Mouse (Mus musculus) kidney, adult 9 months (tissue): ENCODE data around the gene Camk2n1.
"Not testable (repeated sequence)": the region's sequence is repeated elsewhere in the genome, so short reads cannot be mapped to it uniquely, and the experiment has no call there.

Experiments
- DNase-seq: peaks from one replicate; pipeline ENCODE4 v3.0.0; 2022

The Camk2n1 gene

DNA sequence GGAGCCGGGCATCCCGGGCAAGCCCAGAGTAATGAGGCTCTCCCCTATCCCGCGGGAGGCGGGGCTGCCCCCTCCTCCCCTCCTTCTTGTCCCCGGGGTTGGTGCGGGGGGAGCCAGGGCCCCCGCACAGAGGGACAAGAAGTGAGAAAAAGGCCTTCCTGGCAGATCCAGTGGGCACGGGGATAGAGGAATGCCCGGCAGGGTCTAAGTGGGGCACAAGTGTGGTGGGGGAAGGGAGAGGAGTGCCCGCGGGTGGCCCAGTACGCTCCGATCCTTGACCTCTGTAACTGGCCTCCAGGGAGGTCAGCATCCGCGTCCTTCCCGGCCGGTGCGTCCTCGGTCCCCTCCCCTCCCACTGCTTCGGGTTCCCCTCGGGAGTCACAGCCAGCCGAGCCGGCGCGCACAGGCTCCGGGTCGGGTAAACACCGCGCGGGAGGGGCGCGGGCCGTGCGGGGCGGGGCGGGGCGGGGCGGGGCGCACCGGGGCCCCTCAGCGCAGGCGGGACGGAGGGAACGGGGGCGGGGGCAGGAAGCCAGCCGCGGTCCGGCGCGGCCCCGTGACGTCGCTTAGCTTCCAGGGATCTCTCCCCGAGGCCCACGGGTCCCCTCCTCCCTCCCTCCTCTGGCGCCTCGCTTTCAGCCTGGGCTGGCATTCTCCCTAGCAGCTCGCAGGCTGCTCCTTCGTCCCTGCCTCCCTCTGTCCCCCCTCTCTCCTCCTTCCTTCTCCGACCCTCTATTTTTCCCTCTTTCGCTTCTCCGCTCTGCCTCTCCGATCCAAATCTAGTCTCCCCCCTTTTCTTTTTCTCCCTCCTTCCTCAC lies at the start of gene Camk2n1:
TSS of gene Camk2n1 (plus strand) at position 562 of the 818 bp plus-strand sequence.
- DNase-seq, result peak; percentile 94

DNA sequence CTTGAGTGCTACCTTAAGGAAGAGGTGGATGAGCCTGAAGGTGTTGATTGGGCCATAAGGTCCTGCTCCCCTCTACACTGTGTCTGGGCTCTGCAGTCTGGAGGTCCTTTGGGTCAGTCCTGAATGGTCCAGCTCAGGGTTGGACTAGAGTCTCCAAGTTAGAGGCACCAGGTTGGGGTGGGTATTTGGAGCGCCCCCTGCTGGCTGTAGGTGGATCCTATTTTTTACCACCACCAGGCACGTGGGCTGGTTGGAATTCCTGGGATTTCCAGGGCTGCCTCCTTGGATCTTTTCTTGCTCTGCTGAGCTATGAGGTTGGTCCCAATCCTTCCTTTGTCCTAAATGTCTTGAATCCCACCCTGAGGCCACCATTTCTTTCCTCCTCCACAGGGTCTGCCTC lies 49.3 kb upstream of the Camk2n1 start:
- peak; percentile 65 for DNase-seq

DNA sequence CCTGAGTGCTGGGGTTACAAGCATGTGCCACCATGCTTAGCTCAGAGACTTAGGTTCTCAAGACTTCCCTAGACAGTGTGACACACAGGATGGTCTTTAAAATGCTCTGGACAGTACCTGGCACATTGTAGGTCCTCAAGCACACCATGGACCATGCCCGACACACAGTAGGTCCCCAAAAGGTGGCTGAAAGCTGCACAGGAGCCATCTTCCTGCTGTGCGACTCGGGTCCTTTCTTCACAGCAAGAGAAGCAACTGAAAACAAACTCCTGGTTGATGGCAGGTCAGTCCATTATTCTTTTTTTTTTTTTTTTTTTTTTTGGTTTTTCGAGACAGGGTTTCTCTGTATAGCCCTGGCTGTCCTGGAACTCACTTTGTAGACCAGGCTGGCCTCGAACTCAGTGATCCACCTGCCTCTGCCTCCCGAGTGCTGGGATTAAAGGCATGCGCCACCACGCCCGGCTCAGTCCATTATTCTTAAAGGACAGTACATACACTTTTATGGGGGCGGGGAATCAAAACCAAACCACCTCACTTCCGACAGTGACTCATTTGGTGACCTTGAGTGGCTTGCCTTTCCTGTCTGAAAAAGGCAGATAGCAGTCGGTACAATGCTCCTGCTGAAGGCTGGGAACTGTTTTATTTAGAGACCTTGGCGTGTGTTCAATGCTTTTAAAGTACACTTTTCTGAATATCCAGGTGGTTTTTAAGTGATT lies 46.5 kb upstream of the Camk2n1 start:
- peak; percentile 42 for DNase-seq

DNA sequence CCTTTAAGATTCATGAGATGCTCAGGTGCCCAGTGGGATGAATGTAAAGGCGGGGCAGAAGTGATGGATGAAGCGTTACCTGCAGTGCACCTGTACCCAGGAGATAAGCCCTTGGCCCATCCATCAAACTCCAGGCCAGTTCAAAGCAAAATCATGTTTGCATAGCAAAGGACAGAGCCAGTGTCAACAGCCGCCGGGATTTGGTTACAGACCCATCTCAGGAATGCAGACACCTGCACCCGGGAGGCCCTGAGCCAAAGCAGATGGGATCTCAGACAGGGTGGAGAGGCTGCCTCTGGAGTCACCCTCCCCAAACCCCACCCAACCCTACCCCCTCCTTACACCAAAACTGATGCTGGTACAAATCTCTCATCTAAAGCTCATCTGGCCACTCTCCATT lies 43.1 kb upstream of the Camk2n1 start:
- no peak for DNase-seq

DNA sequence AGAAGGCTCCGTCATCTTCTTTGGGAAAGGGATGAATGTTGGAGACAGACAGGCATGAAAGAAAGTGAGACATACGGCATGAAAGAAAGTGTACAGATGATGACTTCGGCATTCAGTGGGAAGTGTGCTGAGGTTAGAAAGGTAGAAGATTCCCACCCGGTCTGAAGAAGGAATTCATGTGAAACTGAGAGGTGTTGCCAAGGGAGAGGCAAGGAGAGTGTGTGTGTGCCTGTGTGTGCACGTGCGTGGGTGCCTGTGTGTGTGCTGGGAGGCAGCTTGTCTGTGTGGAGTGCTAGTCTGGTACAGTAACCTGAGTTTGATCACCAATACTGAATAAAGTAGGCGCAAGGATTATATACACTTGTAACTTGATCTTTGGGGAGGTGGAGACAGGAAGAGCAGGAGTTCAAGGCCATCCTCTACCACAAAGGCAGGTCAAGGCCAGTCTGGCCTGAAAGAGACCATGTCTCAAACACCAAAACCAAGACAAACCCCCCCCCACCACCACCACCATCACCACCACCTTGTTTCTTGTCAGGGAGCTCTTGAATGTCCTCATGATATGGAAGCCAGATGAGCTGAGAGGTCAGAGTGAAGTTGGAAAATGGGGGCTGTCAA lies 42.5 kb upstream of the Camk2n1 start:
- DNase-seq, result no peak

DNA sequence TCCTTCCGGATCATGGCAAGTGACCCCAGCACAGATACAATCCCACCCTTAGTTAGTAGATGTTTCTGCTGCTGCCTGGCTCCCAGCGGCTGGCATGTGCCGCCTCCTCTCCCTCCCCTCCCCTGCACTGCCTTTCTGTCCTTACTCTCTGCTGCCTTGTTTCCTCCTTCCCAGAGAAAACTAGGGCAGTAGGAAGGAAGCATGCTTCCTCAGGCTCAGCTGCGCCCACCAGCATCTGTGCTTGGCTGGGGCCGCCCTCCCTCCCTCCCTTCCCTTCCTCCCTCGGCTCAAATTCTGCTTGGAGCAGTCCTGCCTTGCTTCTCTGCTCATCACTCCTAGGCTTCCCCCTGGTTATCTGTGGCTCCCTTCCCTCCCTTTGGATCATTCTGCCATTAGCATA lies 39.4 kb upstream of the Camk2n1 start:
- no peak for DNase-seq

DNA sequence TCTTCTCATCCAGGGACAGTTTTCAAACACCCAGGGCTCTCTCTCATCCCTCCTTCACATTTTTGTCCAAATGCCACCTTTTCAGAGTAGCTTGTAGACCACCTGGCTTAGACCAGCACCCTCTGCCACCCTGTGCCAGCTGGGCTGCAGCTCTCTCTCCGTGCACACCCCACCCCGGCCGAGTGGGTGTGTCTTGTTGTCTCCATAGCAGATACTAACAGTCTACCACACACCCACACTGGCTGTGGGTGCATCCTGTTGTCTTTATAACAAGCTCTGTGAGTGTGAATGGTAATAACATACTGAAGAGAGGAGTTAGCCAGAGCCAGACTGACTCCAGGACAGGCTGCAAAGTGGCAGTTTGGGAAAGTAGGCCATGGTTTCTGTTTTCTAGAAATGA lies 38.1 kb upstream of the Camk2n1 start:
- no peak for DNase-seq

DNA sequence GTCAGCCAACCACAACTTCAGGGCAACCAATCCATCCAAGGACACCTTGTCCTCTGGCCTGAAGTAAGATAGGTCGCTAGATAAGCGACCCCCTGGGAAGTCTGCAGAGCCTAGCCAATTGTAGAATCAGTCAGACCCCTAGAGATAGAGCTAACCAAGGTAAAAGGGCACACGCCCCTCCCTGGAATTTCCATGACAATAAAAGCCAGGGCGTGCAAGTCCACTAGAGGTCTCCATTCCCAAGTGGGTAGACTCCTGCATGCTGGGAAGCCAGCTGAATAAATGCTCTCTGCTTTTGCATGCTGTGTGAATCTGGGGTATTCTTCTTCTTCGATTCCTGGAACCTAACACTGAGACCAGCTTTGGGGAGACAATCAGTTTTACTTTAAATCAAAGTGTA lies 37.7 kb upstream of the Camk2n1 start:
- no peak for DNase-seq

DNA sequence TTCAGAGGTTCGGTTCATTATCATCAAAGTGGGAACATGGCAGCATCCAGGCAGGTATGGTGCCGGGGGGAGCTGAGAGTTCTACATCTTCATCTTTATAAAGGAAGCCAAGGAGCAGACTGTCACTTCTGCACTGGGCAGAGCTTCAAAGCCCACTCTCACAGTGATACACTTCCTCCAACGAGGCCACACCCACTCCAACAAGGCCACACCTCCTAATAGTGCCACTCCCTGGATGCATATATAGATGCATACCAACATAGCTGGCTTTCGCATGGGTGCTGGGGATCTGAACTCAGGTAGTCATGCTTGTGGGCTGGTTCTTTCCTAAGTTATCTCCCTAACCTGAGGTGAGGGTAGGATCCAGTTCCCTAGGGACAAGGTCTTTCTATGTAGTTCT lies 36.2 kb upstream of the Camk2n1 start:
- no peak for DNase-seq

DNA sequence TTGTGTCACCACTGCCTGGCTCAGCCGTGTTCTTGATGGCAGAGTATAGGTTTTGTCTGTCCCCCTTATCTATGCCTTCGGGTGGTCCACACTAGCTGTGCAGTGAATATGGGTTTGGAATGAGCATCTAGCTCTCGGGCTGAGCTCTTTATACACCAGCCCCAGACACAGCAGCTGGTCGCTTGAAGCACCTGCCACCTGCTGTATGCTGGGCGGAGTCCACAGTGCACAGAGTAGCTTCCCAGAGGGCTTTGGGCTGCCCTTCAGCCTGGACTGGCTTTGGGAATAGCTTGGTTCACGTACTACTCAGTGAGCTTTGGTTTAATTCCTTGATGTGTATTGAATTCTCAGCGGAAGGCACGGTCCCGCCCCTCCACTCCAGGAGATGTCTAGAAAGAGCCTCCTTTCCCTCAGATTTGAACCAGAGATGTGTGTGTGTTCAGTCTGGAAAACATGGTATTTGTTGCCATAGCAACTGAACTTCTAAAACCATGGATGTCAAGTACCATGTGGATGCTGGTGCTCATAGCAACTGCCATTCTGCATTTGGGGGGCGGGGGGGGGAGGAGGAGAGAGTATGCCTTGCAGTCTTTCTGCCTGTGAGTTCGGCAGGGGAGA lies 35.7 kb upstream of the Camk2n1 start:
- no peak for DNase-seq

DNA sequence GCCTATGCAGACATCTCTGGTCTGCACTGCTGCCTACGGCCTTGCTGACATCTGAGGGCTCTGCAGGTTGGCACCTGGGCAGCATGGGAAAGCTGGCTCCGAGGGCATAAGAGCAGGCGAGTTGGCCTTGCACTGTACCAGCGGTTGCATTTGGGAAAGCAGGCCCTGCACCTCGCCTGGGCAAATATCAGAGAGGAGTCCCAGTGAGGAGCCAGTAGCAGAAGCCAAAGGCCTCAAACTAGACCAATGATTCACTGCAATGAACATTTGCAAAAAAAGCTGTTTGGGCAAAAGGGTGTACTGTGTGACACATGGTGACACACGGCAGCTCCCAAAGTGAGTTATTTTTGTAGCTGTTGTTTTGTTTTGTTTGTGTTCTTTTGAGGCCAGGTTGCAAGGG lies 29.1 kb upstream of the Camk2n1 start:
- DNase-seq, result no peak

DNA sequence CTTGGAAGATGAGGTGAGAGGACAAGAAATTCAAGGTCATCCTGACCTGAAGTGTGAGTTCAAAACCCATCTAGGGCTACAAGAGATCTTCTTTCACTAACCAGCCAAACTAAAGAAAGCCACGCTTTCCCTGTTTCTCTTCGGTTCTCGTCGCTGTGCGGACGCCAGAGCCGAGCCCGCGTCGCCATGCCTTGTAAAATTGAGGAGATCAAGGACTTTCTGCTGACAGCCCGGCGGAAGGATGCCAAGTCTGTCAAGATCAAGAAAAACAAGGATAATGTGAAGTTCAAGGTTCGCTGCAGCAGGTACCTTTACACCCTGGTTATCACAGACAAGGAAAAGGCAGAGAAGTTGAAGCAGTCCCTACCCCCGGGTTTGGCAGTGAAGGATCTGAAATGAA lies 28.5 kb upstream of the Camk2n1 start:
- DNase-seq, result not testable (repeated sequence)

DNA sequence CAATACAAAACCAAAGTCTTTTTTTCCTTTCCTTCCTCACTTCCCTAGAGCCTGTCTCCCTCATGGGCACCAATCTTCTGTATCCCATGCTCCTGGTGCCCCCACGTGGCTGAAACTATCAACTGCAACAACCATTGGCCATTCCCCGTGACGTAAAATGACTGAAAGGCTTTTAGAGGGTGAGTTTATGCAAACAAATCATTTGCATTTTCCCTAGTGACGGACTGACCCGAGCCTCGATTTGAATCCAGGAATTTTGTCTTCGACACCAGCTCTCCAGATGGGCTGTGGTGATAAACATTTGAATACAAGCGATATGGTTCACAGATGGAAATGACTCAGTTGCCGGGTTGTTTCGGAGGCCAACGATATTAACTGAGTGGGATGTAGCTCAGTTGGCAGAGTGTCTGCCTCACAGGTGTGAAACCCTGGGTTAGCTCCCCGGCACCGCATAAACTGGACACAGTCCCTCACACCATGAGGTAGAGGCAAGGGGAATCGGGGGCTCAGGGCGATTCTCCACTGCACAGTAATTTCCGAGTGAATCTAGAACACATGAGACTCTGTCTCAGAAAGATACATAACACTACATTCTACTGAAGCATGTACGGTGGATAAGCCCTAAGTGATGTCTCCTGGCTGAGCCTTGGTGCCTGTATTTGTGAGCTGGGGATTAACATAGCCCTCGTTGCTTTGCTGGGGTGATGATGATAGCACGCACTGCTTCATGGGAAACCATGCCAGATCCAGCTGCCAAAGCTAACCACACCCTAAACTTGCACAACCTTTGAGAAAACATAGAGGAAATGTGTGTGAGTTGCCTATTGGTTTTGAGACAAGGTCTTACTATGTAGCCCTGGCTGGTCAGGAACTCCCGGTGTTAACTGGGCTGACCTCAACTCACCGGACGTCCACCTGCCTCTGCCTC lies 27.1 kb upstream of the Camk2n1 start:
- peak; percentile 90 for DNase-seq

DNA sequence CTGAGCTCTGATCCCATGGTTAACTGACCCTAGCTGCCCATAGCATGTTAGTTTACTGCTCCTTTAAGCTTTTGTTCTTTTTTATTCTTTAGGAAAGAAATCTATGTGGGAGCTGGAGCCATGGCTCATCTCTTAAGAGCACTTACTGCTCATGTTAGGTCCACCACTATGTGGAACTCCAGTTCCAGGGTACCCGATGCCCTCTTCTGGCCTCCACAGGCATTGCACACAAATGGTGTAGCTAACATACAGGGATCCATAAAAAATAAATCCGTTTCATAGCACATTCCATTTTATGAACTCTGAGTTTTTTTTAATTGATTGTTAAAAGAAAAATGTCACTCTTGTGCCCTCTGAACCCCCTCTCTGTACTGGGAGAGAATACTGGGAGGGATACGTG lies 24.3 kb upstream of the Camk2n1 start:
- DNase-seq, result peak; percentile 56

DNA sequence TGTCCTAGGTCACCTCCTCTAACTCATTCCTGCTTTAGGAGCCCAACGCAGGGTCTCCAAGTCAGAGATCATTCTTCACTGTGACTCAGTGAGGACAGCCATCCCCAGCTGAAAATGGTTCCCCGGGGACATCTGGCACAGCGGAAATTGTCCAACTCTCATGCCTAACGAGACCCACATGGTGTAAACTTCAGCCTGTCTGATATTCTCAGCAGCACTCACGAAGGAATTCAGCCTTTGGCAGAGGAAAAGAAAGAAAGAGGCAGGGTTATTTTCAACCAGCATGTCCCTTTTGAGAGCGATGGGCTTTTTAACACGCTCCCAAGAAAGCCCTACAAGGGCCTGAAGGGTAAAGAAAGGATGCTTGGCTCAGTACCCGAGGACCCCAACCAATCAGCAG lies 22.8 kb upstream of the Camk2n1 start:
- DNase-seq, result no peak

DNA sequence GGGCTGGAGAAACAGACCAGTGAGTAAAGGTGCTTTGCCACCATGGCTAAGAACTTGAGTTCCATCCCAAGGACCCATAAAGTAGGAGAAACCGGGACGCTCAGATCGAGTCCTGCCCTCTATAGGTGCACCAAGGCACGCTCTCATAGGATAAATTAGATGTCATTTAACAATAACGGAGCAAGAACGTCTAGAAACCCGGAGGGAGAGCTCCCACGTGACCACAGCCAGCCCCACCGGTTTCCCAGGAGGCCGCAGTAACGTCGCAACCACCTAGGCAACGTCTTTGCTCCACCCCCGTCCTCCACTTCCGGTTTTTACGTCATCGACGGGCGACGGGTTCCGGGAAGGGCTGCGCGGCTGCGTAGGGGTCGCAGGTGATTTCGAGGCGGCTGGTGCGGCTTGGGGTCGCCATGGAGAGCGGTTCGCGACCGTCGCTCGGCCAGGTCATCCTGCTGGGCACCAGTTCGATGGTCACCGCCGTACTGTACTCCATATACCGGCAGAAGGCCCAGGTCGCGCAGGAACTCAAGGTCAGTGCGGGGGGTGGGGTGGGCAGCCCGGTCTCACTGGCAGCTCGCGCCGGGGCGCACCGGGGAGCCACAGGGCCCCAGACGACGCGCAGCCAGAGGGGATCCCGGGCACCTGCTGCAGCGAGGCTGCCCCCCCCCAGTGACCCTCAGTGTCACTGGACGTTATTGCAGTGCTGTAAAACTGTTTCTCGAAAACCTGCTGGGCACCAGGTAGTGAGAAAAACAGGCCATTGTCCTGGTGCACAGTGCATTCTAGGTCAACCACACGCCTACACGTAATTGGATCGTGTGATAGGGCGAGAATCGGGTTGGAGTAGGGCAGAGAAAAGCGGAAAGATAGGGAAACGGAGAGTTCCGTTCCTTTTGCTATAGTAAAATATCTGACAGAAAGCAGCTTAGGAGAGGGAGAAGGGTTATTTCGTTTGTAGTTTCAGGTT lies 19.5 kb upstream of the Camk2n1 start, which contains the start of gene Mul1:
TSS of gene Mul1 (plus strand) at position 325 of the 970 bp plus-strand sequence.
- DNase-seq, result peak; percentile 96

DNA sequence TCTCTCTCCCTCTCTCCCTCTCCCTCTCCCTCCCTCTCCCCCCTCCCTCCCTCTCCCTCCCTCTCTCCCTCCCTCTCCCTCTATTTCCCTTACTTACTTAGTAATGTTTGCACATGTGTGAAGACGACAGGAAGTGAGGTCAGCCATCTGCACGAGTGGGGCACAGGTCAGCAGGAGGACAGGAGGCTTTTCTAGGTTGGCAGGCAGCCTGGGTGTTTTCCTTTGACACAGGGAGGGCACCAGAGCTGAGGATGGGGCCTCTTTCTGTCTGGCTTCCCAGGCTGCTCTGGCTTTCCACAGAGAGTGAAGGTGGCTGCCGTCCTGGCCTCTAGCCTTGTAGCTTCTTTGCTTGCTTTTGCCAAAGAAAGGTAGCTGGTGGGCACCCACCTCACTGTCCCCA lies 14.1 kb upstream of the Camk2n1 start:
- peak; percentile 8 for DNase-seq

DNA sequence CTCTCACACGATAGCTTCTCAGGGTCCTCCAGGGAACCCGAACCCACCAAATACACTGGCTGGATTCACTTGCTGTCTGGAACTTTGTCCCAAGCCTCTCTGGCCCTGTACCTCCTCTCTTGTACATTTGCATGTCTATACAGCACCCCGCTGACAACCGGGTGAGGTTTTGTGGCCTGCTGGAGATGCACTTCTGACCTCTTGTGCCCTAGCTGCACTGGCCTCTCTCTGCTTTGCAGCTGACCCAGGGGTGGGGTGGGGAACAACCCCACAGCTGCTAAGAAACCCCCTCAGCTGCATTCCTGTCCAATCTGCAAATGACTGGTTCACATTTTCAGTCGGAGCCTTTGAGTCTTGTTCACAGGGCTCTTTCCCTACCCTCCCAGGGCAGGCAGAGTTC lies 9.2 kb upstream of the Camk2n1 start:
- DNase-seq, result no peak

DNA sequence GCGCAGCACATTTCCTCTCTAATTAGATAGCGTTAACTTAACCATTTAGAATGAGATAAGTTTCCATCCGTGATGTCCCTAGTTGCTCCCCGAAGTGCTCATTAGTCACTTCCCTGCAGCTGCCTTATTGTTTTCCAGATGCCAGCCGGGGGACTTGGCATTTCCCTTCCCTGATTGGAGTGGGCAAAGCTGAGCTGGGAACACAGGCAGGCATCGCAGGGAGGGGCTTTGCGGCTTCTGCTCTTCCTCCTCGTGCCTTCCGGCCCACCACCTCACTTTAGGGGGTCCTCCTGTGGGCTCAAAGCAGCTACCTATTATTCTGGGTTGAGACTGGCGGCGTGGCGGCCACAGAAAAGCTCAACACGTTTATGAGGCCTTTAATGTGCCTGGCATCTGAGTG lies 7.1 kb upstream of the Camk2n1 start:
- DNase-seq, result no peak

DNA sequence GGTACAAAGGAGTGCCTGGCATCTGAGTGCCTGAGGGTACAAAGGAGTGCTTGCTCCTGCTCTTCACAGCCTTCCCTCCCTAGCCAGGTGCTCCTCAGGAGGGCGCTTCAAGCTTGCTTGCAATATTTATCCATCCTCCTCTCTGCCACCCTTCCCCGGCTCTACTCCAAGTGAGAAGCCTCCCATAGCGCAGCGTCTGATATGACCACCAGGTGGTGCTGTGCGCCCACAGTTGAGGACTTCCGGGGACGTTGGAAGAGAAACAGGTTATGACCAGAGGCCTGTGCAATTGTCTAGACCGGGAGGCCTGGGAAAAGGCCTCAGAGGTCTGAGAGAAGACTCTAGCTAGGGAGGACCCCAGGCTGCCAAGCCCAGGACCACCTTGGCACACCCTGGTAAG lies 6.7 kb upstream of the Camk2n1 start:
- peak; percentile 95 for DNase-seq
